Mouse (Mus musculus): ENCODE results near the gene Rbbp9.

DNA sequence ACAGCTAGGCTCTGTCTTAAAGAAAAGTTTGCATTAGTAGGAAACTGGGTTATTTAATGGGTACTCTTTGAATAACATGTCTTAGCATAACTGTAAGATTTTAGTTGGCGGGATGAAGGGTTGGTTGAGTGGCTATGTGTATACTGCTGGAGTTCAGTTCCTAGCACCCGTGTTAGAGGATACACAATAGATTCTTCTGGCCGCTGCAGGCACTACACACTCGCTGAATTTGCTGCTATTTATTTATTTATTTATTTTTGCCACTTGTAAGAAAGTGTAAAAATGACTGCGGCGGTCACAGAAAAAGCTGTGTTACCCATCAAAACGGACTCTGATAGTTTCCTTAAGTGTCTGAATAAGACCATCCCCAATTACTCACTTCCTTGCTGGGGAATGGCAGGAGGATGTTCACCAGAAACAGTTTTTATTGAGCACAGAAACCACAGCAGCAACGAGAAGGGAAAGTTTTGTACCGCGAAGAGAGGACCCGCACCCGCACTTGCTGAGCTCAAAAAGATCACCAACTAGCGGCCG lies 4.7 kb upstream of the Rbbp9 start:
- 0 out of 4 replicates have a peak, but pooled peaks of 1 of the 2 experiments have one; percentile 4 for TF ChIP-seq CTCF (conservative IDR thresholded peaks at IDR 0.05 in 1 of 2, IDR thresholded peaks at IDR 0.05 in 1 of 2; ENCODE audit: low read depth in 2 of 2, low read length in 2 of 2)
- TF ChIP-seq TCF12 (IDR thresholded peaks at IDR 0.05; ENCODE audit: low read depth, low read length), result no peak; the same call in 1 of the 2 replicates
- no peak for TF ChIP-seq RAD21 (IDR thresholded peaks at IDR 0.05; ENCODE audit: low read depth, low read length)
- TF ChIP-seq MAX (IDR thresholded peaks at IDR 0.05; ENCODE audit: low read length), result no peak
- TF ChIP-seq USF1 (IDR thresholded peaks at IDR 0.05; ENCODE audit: low read depth, low read length), result no peak
- TF ChIP-seq TBP (conservative IDR thresholded peaks at IDR 0.05; ENCODE audit: low read depth, low read length), result 0 out of 2 replicates have a peak, but pooled peaks have one; percentile 25
- TF ChIP-seq CHD2 (IDR thresholded peaks at IDR 0.05; ENCODE audit: low read length), result no peak
- 0 out of 2 replicates have a peak, but pooled peaks have one; percentile 15 for TF ChIP-seq MAFK (IDR thresholded peaks at IDR 0.05; ENCODE audit: insufficient replicate concordance, low read length)
